Mouse (Mus musculus) kidney, embryonic 16.5 days (tissue): ENCODE results near the gene Slc13a3. TPM values are rescaled to one million over a fixed set of nuclear protein-coding genes. Genes with fewer than 3 reads are reported as not detected.
A peak's percentile ranks its signal among the peaks of the same experiment; 100 is the strongest.
"Not testable (repeated sequence)": the region's sequence is repeated elsewhere in the genome, so short reads cannot be mapped to it uniquely, and the experiment has no call there.

Experiments used
- ATAC-seq: fragments of 200-750 bp; cut with Nextera tagmentation; 2 replicates; pipeline ENCODE4 v1.8.0; 2017; ENCODE audit warnings: moderate TSS enrichment; ENCODE audit not compliant: low FRiP score, low TSS enrichment
- H3K27ac ChIP-seq: fragments of 300-500 bp; sonication (generic); 2 replicates; pipeline ENCODE4 v1.5.1; 2014; ENCODE audit warnings: low read length
- H3K27me3 ChIP-seq: fragments of 300-500 bp; sonication (generic); 2 replicates; pipeline ENCODE4 v1.6.1; 2014; ENCODE audit warnings: low read length, control low read depth, mixed read lengths; ENCODE audit not compliant: insufficient read depth
- H3K36me3 ChIP-seq: fragments of 300-500 bp; sonication (generic); 2 replicates; pipeline ENCODE4 v1.6.1; 2014; ENCODE audit warnings: low read length, control low read depth, mixed read lengths; ENCODE audit not compliant: insufficient read depth
- H3K4me1 ChIP-seq: fragments of 300-500 bp; sonication (generic); 2 replicates; pipeline ENCODE4 v1.6.1; 2014; ENCODE audit warnings: low read length, control low read depth, mixed read lengths; ENCODE audit not compliant: insufficient read depth
- H3K4me2 ChIP-seq: fragments of 300-500 bp; sonication (generic); replicated peaks from 2 replicates; pipeline ENCODE4 v1.6.1; 2014; ENCODE audit warnings: low read depth, low read length
- H3K4me3 ChIP-seq: fragments of 300-500 bp; sonication (generic); 2 replicates; pipeline ENCODE4 v1.5.1; 2014; ENCODE audit warnings: mild to moderate bottlenecking, low read length
- H3K9ac ChIP-seq: fragments of 300-500 bp; sonication (generic); replicated peaks from 2 replicates; pipeline ENCODE4 v1.6.1; 2014; ENCODE audit warnings: low read length
- H3K9me3 ChIP-seq: fragments of 300-500 bp; sonication (generic); 2 replicates; pipeline ENCODE4 v1.6.1; 2016; ENCODE audit warnings: low read length, control low read depth
- WGBS: fragments of 180-500 bp; shearing (Covaris S2); extraction: QIAGEN DNeasy Blood & Tissue Kit; methylation state at CpG from one replicate; pipeline ENCODE4 v1.1.7; 2014; 5-methylcytosine and 5-hydroxymethylcytosine counted together
- polyA plus RNA-seq: library from polyadenylated mRNA; unstranded; fragments of >200 nt; fragmentation: Nextera tagmentation; extraction: Ambion mirVana; gene quantifications from 2 replicates; pipeline ENCODE4 v1.2.1, GENCODE M21; 2015

Gene Slc13a3
- polyA plus RNA-seq: 4.3 and 4.5 TPM in 2 replicates

DNA sequence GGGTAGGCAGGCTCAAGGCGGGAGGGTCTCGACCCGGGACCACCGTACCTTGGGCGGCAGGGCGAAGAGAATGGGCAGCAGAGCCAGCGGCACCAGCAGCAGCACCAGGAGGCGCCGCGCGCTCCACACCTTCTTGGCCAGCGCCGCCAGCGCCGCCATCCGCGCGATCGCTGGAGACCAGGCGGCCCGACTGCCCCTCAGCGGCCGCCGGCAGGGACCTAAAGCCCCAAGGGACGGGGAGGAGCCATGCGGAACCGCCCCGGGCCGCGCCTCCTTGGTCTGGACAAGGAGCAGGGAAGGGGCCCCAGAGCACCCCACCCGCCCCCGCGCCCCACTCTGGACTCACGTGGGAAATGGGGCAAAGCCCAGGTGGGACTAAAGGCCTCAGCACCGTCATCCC, at the start of gene Slc13a3:
Slc13a3 (minus strand) TSS at position 228 of the 400 bp plus-strand sequence.
- WGBS: under 1% methylated on average over 17 of the region's 35 CpGs
- Histone ChIP-seq H3K9me3 (no peaks in the 10 kb centered on the region), H3K36me3 (no peaks in the 10 kb centered on the region), H3K4me1 (no peaks in the 10 kb centered on the region), H3K4me2 (peak within 1 kb of the TSS; percentile 47), H3K27ac (no peak within 1 kb of the TSS), H3K9ac (0 out of 2 replicates have a peak within 1 kb of the TSS, but pooled peaks have one; percentile 39), H3K27me3 (peaks cover 23% of the 10 kb centered on the region), H3K4me3 (peak within 1 kb of the TSS; percentile 23)
- 0 out of 2 replicates have a peak, but pooled peaks have one; percentile 49 for ATAC-seq

DNA sequence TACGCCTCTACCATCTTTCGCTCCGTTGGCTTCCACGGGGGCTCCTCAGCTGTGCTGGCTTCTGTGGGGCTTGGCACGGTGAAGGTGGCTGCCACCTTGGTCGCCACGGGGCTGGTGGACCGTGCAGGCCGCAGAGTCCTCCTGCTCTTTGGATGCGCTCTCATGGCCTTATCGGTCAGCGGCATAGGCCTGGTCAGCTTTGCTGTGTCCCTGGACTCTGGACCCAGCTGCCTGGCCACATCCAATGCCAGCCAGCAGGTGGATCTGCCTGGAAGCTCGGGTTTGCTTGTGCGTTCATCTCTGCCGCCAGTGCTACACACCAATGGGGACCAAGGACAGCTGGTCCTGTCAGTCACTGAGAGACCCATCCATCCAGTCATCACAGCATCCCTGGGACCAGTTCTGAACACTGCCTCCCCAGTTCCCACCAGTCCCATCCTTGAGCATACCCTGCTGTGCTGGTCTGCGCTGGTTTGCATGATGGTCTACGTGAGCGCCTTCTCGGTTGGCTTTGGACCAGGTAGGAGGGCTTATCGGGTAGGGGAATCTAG, 42.2 kb upstream of the Slc13a3 start:
- no peaks in the 10 kb centered on the region for H3K27me3 ChIP-seq
- H3K4me2 ChIP-seq: no peak overlapping the region
- no peak overlapping the region for H3K4me3 ChIP-seq
- no peaks in the 10 kb centered on the region for H3K9me3 ChIP-seq
- H3K27ac ChIP-seq: no peak overlapping the region
- no peak overlapping the region for H3K9ac ChIP-seq
- WGBS: 93% methylated on average over 20 of the region's 20 CpGs
- peaks cover 18% of the 10 kb centered on the region for H3K4me1 ChIP-seq
- H3K36me3 ChIP-seq: 0 out of 2 replicates have a peak, but pooled peaks cover 7% of the 10 kb centered on the region
- ATAC-seq: no peak

DNA sequence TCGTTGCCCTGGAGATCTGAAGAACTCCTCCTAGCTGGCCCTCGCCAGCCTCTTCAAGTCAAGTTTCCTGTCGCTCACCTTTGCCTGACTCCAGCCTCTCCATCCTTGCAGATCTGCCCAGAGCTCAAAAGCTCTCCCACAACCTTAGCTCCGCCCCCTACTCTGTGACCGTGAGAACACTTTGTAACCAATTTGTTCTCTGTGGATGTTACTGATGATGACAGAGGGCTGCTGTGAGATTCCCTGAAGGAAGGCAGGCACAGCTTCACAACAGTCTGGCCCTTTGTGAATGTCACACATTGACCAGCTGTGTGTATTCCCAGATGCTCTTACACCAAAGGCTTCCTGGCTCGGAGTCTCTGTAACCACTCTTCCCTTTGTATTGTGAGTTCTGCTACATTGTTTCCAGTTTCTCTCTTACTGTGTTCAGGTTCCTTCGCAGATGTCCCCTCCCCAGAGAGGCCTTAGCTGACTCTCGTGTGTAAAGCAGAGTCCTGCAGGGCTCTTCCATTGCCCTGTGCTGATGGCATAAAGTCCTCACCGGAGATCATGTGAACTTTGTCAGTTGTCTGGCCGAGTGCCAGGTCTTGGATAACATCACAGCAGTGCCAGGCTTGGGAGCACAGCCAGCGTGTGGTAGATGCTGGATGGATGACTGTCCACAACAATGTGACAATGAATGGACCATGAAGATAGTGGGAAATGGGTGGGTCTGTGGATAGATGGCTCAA, 40.0 kb upstream of the Slc13a3 start:
- H3K4me3 ChIP-seq: no peak overlapping the region
- WGBS: 16% methylated on average over 11 of the region's 11 CpGs
- no peaks in the 10 kb centered on the region for H3K9me3 ChIP-seq
- 0 out of 2 replicates have a peak overlapping the region, but pooled peaks have one; percentile 1 for H3K4me2 ChIP-seq
- peaks cover 28% of the 10 kb centered on the region for H3K4me1 ChIP-seq
- H3K27me3 ChIP-seq: no peaks in the 10 kb centered on the region
- H3K9ac ChIP-seq: 0 out of 2 replicates have a peak overlapping the region, but pooled peaks have one; percentile 7
- peak overlapping the region; percentile 44 for H3K27ac ChIP-seq
- 0 out of 2 replicates have a peak, but pooled peaks cover 2% of the 10 kb centered on the region for H3K36me3 ChIP-seq
- ATAC-seq: peak; percentile 55; the same call in 1 of the 2 replicates

DNA sequence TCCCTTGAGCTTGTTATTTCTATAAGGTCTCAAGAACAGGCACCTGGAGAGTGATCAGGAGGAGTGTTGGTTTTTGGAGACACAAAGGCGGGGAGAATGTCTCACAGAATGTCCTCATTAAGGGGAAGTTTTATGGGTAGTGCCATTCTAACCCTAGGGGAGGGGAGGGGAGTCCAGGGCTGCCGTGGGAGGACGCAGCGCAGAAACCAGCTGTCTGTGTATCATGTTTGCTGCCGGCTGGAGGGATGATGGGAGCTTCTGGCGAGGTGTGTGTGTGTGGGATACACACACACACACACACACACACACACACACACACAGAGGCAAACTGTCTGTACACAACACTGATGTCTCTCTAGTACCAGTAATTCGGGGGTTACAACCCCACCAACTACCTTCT, 39.4 kb upstream of the Slc13a3 start:
- Histone ChIP-seq H3K27ac (peak overlapping the region; percentile 46), H3K4me3 (no peak overlapping the region), H3K9ac (no peak overlapping the region), H3K9me3 (no peaks in the 10 kb centered on the region), H3K4me1 (peaks cover 28% of the 10 kb centered on the region), H3K36me3 (no peaks in the 10 kb centered on the region), H3K27me3 (no peaks in the 10 kb centered on the region), H3K4me2 (0 out of 2 replicates have a peak overlapping the region, but pooled peaks have one; percentile 1)
- ATAC-seq: peak; percentile 70
- 7% methylated on average over 7 of the region's 7 CpGs for WGBS

DNA sequence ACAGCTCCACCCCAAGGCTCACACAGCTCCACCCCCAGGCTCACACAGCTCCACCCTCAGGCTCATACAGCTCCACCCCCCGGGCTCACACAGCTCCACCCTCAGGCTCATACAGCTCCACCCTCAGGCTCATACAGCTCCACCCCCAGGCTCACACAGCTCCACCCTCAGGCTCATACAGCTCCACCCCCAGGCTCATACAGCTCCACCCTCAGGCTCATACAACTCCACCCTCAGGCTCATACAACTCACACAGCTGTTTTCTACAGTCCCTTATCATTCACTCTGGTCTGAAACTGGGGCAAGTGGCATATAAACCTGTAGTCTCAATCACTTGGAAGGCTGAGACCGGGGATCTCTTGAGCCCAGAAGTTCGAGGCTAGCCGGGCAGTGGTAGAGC, 38.5 kb upstream of the Slc13a3 start:
- 87% methylated on average over 4 of the region's 4 CpGs for WGBS
- not testable (repeated sequence) for H3K4me2 ChIP-seq, H3K9me3 ChIP-seq, ATAC-seq, H3K9ac ChIP-seq, H3K36me3 ChIP-seq, H3K27ac ChIP-seq, H3K27me3 ChIP-seq, H3K4me3 ChIP-seq
- H3K4me1 ChIP-seq: peaks cover 28% of the 10 kb centered on the region

DNA sequence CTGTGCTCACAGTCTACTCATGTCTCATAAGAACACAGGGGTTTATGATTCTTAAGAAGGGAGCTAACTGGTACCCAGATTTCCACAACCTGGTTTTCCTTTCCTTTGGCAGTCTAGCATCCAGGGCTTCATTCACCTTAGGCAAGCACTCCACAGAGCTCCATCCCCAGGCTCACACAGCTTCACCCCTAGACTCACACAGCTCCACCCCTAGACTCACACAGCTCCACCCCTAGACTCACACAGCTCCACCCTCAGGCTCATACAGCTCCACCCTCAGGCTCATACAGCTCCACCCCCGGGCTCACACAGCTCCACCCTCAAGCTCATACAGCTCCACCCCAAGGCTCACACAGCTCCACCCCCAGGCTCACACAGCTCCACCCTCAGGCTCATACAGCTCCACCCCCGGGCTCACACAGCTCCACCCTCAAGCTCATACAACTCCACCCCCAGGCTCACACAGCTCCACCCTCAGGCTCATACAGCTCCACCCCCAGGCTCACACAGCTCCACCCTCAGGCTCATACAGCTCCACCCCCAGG, 38.0 kb upstream of the Slc13a3 start:
- not testable (repeated sequence) for H3K27ac ChIP-seq, H3K27me3 ChIP-seq, H3K9me3 ChIP-seq, H3K4me2 ChIP-seq, H3K4me3 ChIP-seq, H3K36me3 ChIP-seq, ATAC-seq, H3K9ac ChIP-seq
- 49% methylated on average over 2 of the region's 2 CpGs for WGBS
- peaks cover 28% of the 10 kb centered on the region for H3K4me1 ChIP-seq

DNA sequence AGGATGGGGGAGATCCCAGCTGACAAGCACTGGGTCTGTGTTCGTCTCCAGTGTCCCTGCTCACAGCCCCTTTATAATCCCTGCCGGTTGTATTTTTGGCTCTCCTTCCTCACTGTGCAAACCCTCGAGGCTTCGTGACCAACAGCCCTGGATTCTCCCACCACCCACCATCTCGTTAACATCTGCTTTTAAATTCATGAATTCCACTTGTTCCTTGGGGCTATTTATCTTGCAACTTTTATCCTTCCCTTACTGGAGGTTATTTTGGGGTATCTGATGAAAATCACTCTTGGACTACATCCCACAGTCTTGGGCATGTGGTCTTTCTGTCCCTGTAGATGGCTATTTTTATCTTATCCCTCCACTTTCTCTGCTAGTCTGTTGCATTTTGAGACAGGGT, 37.4 kb upstream of the Slc13a3 start:
- Histone ChIP-seq H3K27ac (no peak overlapping the region), H3K9ac (no peak overlapping the region), H3K4me3 (no peak overlapping the region), H3K4me2 (no peak overlapping the region), H3K36me3 (no peaks in the 10 kb centered on the region), H3K27me3 (no peaks in the 10 kb centered on the region), H3K9me3 (no peaks in the 10 kb centered on the region), H3K4me1 (peaks cover 28% of the 10 kb centered on the region)
- 40% methylated on average over 5 of the region's 5 CpGs for whole genome bisulfite sequencing
- no peak for ATAC-seq

DNA sequence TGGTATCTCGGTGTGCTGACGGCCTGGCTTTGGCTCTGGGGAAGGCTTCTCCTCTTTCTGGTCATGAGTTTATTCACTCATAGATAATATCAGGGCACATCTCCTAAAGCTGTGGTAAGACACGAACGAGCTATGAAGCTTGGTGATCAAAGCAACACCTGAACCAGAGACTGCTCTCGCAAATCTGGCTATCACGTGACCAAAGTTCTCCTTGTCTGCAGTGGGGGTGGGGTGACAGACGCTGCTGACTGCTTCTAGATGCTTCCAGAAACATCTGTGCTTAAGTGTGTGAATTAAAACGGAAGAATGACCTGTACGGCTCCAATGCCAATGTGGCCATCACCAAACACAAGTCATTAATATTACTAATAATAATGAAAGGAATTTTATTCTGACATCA, 36.7 kb upstream of the Slc13a3 start:
- H3K9me3 ChIP-seq: no peaks in the 10 kb centered on the region
- no peak overlapping the region for H3K4me3 ChIP-seq
- ATAC-seq: no peak
- H3K9ac ChIP-seq: no peak overlapping the region
- H3K36me3 ChIP-seq: no peaks in the 10 kb centered on the region
- no peak overlapping the region for H3K27ac ChIP-seq
- WGBS: 39% methylated on average over 9 of the region's 9 CpGs
- no peaks in the 10 kb centered on the region for H3K27me3 ChIP-seq
- H3K4me2 ChIP-seq: no peak overlapping the region
- H3K4me1 ChIP-seq: peaks cover 30% of the 10 kb centered on the region

DNA sequence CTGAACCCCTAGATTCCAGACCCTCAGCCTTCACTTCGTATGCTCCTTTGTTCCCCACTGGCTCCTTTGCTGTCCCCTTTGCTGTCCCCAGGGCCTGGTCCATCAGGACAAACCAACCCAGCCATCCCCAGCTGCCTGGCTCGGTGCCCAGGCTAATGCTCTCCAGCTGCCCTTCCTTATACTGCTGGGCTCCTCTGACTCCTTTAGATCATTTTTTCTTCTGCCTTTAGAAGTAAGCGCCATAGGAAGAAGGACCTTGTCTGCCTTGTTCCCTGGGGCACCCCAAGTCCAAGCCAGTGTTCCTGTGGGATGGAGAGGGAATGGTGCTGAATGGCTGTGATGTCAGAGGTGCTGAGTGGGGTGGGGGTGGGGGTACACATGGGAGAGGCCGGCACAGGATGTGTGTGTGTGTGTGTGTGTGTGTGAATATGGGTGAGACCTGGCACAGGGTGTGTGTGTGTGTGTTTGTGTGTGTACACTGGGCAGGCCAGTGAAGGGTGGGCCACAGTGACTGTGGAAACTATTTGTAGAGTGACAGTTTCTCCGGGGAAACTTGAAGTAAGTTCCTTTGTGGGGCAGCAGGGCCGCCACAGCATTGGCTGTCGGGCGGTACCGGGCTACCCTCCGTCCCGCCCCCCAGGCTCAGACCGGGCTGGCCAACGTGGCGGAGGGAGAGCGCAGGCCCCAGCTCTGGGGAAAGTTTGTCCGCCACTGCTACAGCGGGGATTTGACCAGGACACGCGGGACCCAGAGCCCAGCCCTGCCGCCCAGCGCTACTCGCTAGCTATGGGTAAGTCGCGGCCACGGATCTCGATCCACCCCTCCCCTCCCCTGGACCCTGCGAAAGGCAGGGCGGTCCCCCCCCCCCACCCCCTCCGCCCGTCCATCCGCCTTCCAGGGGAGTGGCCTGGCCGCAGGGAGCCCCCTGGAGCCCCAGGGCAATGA, 30.5 kb upstream of the Slc13a3 start, which contains the start of gene Slc2a10:
Slc2a10 (plus strand) TSS at position 529 of the 945 bp plus-strand sequence.
- H3K36me3 ChIP-seq: no peaks in the 10 kb centered on the region
- no peaks in the 10 kb centered on the region for H3K27me3 ChIP-seq
- H3K4me1 ChIP-seq: peaks cover 15% of the 10 kb centered on the region
- H3K27ac ChIP-seq: 0 out of 2 replicates have a peak within 1 kb of the TSS, but pooled peaks have one; percentile 27
- no peaks in the 10 kb centered on the region for H3K9me3 ChIP-seq
- peak within 1 kb of the TSS; percentile 71 for H3K4me2 ChIP-seq
- WGBS: 5% methylated on average over 30 of the region's 32 CpGs
- peak within 1 kb of the TSS; percentile 75 for H3K9ac ChIP-seq
- ATAC-seq: peak; percentile 84
- H3K4me3 ChIP-seq: peak within 1 kb of the TSS; percentile 52
